Comparison of ENCODE assay signal across 10 mouse cellular contexts in genomic region chr2:102116521-102117401, GRCm38 (mm10).
DNase-seq lines count a peak whose midpoint lies in the region; ATAC-seq and TF ChIP-seq lines count a peak whose summit lies in the region.
"Had no signal": no experiment of that assay in that cellular context is flagged by ENCODE, and none has a peak within 500 bp of the region (broad histone marks: within the 10 kb centered on the region; RNA-seq: fewer than 3 reads in every experiment).

No protein-coding gene starts in this region.

- H3K4me3 ChIP-seq in intestine, embryonic 14.5 days (ENCODE audit: low read depth, low read length): no peak overlapping the region
- no peak overlapping the region for H3K4me3 ChIP-seq in intestine, postnatal 0 days (ENCODE audit: low read depth, low read length)
- H3K4me3 ChIP-seq in E14TG2a.4 (replicated peaks; ENCODE audit: low read length): peak overlapping the region; percentile 43; the same call in 1 of the 2 replicates
- H3K4me3 ChIP-seq in embryonic facial prominence, embryonic 12.5 days: no peak overlapping the region
- no peak overlapping the region for H3K4me3 ChIP-seq in midbrain, embryonic 12.5 days

- ATAC-seq in intestine, embryonic 14.5 days (replicated peaks; ENCODE audit: low FRiP score, low TSS enrichment, low read depth): no peak
- no peak for ATAC-seq in intestine, postnatal 0 days
- no peak for ATAC-seq in embryonic facial prominence, embryonic 12.5 days (ENCODE audit: insufficient number of reproducible peaks, insufficient read depth, low FRiP score, low TSS enrichment)
- ATAC-seq in midbrain, embryonic 12.5 days (ENCODE audit: low FRiP score, low read depth): peak; percentile 27; the same call in 1 of the 2 replicates
- no peak for ATAC-seq in erythroblast, adult 5-6 weeks (replicated peaks; ENCODE audit: low FRiP score, poor library complexity, severe bottlenecking)

- no peak for TF ChIP-seq CTCF in intestine, postnatal 0 days (IDR thresholded peaks at IDR 0.05; ENCODE audit: low read depth)
- TF ChIP-seq CTCF in E14TG2a.4 (conservative IDR thresholded peaks at IDR 0.05; ENCODE audit: low read length): no peak

- H3K9me3 ChIP-seq in intestine, embryonic 14.5 days (ENCODE audit: control insufficient read depth, low read length): no peaks in the 10 kb centered on the region
- no peaks in the 10 kb centered on the region for H3K9me3 ChIP-seq in intestine, postnatal 0 days (ENCODE audit: control insufficient read depth)
- no peaks in the 10 kb centered on the region for H3K9me3 ChIP-seq in E14TG2a.4 (ENCODE audit: low read length)
- H3K9me3 ChIP-seq in embryonic facial prominence, embryonic 12.5 days: no peaks in the 10 kb centered on the region
- H3K9me3 ChIP-seq in midbrain, embryonic 12.5 days: no peaks in the 10 kb centered on the region
- H3K9me3 ChIP-seq: G1E had no signal

- H3K4me2 ChIP-seq in intestine, embryonic 14.5 days (ENCODE audit: low read length): no peak overlapping the region
- H3K4me2 ChIP-seq in intestine, postnatal 0 days (replicated peaks; ENCODE audit: low read depth): no peak overlapping the region
- H3K4me2 ChIP-seq in embryonic facial prominence, embryonic 12.5 days (replicated peaks): no peak overlapping the region
- H3K4me2 ChIP-seq in midbrain, embryonic 12.5 days (replicated peaks): no peak overlapping the region

- WGBS in intestine, embryonic 14.5 days: 31% methylated on average over 9 of the region's 9 CpGs
- WGBS in intestine, postnatal 0 days: 39% methylated on average over 9 of the region's 9 CpGs
- 36% methylated on average over 9 of the region's 9 CpGs for WGBS in embryonic facial prominence, embryonic 12.5 days
- WGBS in midbrain, embryonic 12.5 days: 40% methylated on average over 9 of the region's 9 CpGs

- no peak for DNase-seq in intestine, embryonic 14.5 days (ENCODE audit: low spot score)
- DNase-seq in adrenal gland, postnatal 36 days: no peak
- no peak for DNase-seq in urinary bladder, postnatal 25 days (ENCODE audit: low spot score)
- DNase-seq: liver had no signal

- peaks cover 39% of the 10 kb centered on the region for H3K4me1 ChIP-seq in intestine, embryonic 14.5 days (replicated peaks; ENCODE audit: control insufficient read depth, insufficient read depth, low read length)
- H3K4me1 ChIP-seq in intestine, postnatal 0 days (replicated peaks; ENCODE audit: control insufficient read depth, insufficient read depth, low read length): no peaks in the 10 kb centered on the region
- H3K4me1 ChIP-seq in E14TG2a.4 (replicated peaks; ENCODE audit: low read depth, low read length): peaks cover 100% of the 10 kb centered on the region
- H3K4me1 ChIP-seq in embryonic facial prominence, embryonic 12.5 days: peaks cover 60% of the 10 kb centered on the region
- peaks cover 46% of the 10 kb centered on the region for H3K4me1 ChIP-seq in midbrain, embryonic 12.5 days

- H3K27ac ChIP-seq in intestine, embryonic 14.5 days (ENCODE audit: low read depth): peak overlapping the region; percentile 16
- H3K27ac ChIP-seq in intestine, postnatal 0 days (ENCODE audit: low read depth, low read length): no peak overlapping the region
- 0 out of 2 replicates have a peak overlapping the region, but pooled peaks have one; percentile 38 for H3K27ac ChIP-seq in embryonic facial prominence, embryonic 12.5 days
- H3K27ac ChIP-seq in midbrain, embryonic 12.5 days (replicated peaks): peak overlapping the region; percentile 43; the same call in 1 of the 2 replicates

- no peak overlapping the region for H3K9ac ChIP-seq in intestine, embryonic 14.5 days (ENCODE audit: low read length)
- no peak overlapping the region for H3K9ac ChIP-seq in intestine, postnatal 0 days (ENCODE audit: low read depth, low read length)
- H3K9ac ChIP-seq in embryonic facial prominence, embryonic 12.5 days: no peak overlapping the region
- H3K9ac ChIP-seq in midbrain, embryonic 12.5 days (replicated peaks): no peak overlapping the region

- H3K36me3 ChIP-seq in intestine, embryonic 14.5 days (ENCODE audit: control insufficient read depth, insufficient read depth, low read length): no peaks in the 10 kb centered on the region
- H3K36me3 ChIP-seq in intestine, postnatal 0 days (ENCODE audit: control insufficient read depth, insufficient read depth): no peaks in the 10 kb centered on the region
- peaks cover 12% of the 10 kb centered on the region for H3K36me3 ChIP-seq in E14TG2a.4 (ENCODE audit: insufficient read depth, low read length)
- H3K36me3 ChIP-seq in embryonic facial prominence, embryonic 12.5 days: no peaks in the 10 kb centered on the region
- peaks cover 4% of the 10 kb centered on the region; the same call in 1 of the 2 replicates for H3K36me3 ChIP-seq in midbrain, embryonic 12.5 days
- H3K36me3 ChIP-seq: G1E had no signal

- H3K27me3 ChIP-seq in intestine, embryonic 14.5 days (replicated peaks; ENCODE audit: control insufficient read depth, insufficient read depth, low read length): no peaks in the 10 kb centered on the region
- H3K27me3 ChIP-seq in intestine, postnatal 0 days (replicated peaks; ENCODE audit: control insufficient read depth, insufficient read depth, low read length): no peaks in the 10 kb centered on the region
- H3K27me3 ChIP-seq in E14TG2a.4 (ENCODE audit: insufficient read depth, low read length): no peaks in the 10 kb centered on the region
- no peaks in the 10 kb centered on the region for H3K27me3 ChIP-seq in embryonic facial prominence, embryonic 12.5 days
- no peaks in the 10 kb centered on the region for H3K27me3 ChIP-seq in midbrain, embryonic 12.5 days
